Mouse (Mus musculus): ENCODE measurements at regions not wholly inside any gene's neighbourhood (a gene's known extent, or its start where the extent isn't known, plus 50 kb on each side); places are given as distances from the start of the nearest gene placed in this dataset.
"Not testable (repeated sequence)": the region's sequence is repeated elsewhere in the genome, so short reads cannot be mapped to it uniquely, and the experiment has no call there.

DNA sequence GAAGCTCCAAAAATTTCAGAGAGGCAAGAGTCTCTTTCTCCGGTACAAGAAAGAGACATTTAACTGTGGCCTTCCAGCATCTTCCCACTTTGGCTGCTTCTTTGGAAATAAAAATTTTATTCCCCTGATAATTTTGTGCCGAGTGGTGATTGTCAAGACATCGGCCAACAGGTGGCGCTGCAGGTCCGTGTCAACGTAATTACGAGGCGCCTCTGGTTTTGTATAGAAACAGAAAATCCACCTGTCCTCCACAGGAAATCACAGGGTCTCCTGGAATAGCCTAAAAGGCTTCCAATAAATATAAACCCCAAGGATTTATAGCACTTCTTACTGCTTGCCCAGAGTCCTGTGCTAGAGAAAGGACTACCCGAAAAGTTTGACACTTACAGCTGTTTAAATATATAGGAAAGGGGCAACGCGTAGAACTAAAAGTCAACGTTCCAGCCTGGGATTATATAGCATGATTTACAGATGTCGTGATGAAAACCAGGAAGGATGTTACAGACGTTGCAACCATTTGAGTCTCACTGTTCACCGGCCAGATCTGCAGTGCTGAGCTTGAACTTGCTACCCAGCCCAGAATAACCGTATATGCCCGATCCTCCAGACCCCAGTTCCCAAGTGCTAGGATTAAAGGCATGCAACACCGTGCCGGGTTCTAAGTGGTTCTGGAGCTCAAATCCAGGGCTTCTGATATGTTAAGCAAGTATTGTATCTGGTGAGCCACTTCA is 251.3 kb upstream of the Tgfbr2 start:
- peak; percentile 90 for DNase-seq

DNA sequence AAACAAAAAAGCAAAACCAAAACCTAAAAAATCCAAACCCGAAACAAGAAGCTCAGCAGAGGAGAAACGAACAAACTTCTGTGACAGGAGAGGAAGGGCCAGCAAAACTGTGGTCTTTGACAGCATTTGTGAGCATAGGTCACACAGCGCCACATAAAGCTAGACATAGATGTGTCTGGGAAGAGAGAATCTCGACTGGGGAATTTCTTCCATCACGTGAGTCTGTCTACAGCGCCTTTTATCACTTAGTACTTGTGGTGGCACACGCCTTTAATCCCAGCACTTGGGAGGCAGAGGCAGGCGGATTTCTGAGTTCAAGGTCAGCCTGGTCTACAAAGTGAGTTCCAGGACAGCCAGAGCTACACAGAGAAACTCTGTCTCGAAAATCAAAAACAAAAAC is 250.2 kb upstream of the Tgfbr2 start:
- DNase-seq: not testable (repeated sequence)

- DNase-seq: peak; percentile 34
Measured at GRCm38 (mm10) chr9:116415021-116415420, 239.9 kb upstream of the Tgfbr2 start.

GRCm38 (mm10) chr9:116411067-116411466 is 235.9 kb upstream of the Tgfbr2 start:
- peak; percentile 27 for DNase-seq

DNA sequence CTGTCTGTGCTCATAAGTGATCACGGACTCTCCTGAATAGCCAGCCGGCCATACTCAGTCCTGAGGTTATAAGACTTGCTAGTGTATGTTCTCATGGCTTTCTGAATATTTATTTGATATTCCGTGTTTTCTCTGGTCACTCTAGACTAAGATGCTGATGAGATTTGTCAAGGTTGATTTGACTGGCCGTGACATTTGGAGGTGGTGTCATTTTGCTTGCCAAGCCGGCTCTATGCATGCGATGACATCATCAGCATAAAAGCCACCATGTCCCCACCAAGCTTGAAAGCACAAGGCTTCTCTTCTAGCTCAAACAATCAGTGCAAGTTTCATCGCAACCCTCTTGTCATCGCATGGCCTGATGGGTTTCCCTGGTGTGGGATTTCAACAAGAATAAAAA is 235.3 kb upstream of the Tgfbr2 start:
- no peak for DNase-seq

DNA sequence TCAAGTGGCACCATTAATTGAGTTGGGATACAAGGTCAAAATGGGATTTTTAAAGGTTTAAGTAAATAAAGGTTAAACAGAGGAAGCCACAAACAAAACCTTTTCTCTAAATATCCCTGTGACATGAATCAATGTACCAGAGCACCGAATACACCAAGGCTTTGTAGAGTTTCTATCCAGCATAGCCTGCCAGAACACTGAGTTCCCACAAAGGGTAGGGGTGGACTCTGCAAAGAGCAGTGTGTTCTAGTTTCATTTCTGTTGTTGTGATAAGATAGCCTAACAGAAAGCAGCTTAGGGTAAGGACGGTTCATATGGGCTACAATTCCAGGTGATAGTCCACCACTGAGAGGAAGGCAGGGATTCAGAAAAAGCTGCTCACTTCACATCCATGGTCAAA is 233.0 kb upstream of the Tgfbr2 start:
- no peak for DNase-seq

GRCm38 (mm10) chr9:116405051-116405450 is 229.9 kb upstream of the Tgfbr2 start:
- no peak for DNase-seq

GRCm38 (mm10) chr9:116401821-116402220 is 226.7 kb upstream of the Tgfbr2 start:
- no peak for DNase-seq

DNA sequence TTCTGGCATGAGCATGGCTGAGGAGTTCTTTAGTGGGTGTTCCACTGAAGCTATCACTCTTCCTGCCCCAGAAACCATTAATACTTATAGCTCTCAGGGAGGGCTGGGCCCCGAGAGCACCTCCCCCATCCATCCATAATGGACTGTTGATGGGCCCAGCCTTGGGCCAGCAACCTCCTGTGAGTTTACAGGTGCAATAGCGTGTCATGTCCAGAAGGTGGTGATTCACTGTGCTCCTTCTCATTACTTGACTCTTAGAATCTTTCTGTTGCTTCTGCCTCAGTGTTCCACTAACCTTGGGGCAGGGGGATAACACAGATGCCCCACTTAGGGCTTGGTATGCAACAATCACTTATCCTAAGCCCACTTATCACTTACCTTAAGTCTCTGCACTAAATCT is 225.1 kb upstream of the Tgfbr2 start:
- DNase-seq: no peak

DNA sequence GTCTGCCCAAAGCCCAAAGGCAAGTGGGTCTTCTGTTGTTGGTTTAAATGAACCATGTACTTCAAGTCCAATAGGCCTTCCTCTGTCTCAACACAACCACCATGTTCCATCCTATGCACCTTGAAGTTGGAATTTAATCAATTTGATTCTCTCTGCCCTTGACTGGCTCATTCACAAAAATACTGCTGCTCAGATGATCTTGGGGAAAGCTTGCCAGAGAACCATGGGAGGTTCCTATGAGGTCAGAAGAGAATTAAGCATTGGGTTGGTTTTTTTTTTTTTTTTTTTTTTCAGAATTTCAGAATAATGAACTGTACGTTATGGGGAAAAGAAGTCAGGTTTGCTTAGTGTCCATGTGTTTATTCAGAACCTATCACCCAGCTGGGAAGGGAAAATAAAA is 224.1 kb upstream of the Tgfbr2 start:
- no peak for DNase-seq

GRCm38 (mm10) chr9:116392258-116392657 is 217.1 kb upstream of the Tgfbr2 start:
- DNase-seq: no peak

GRCm38 (mm10) chr9:116389781-116390180 is 214.6 kb upstream of the Tgfbr2 start:
- no peak for DNase-seq

GRCm38 (mm10) chr9:116388863-116389262 is 213.7 kb upstream of the Tgfbr2 start:
- no peak for DNase-seq

- DNase-seq: no peak
Measured at GRCm38 (mm10) chr9:116388025-116388424, 212.9 kb upstream of the Tgfbr2 start.

DNA sequence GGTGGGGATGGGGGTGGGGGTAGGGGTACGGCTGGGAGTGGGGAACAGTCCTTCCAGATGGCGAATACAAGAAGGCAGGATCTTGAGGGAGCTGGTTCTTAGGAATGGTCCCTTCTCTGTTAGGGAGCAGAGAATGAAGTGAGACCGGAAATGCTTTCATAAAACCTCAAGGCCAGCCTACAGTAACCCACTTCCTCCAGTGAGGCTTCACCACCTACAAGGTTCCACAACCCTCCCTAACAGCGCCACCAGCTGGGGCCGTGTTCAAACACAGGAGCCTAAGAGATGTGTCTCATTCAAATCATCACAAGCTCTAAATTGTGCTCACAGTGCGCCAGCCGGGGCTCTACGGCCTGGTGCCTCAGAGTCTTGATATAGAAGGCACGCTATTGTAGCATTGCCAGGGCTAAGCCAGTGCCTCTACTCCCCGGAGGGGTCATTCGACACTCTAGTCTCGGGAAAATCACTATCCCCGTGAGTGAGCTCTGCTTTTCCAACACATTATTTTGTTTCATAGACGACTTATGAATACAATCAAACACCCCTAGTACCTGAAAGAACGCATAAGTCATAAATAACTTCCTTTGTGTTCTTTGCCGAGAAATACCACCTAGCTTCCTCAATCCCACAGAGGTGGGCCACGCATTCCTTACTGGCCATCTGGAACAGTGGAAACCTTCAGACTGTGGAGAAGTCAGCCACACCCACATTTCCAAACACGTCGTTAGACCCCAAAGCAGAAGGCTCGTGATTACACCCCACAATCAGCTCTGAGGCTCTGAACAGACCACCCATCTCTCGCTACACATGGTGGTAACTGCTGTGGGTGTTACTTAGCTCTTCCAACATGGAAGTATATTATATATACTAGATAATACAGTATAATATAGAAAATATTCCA is 209.3 kb upstream of the Tgfbr2 start:
- DNase-seq: peak; percentile 87

- DNase-seq: peak; percentile 43
Measured at GRCm38 (mm10) chr9:116383411-116384101, 208.4 kb upstream of the Tgfbr2 start.

GRCm38 (mm10) chr9:116377706-116378105 is 202.5 kb upstream of the Tgfbr2 start:
- no peak for DNase-seq

DNA sequence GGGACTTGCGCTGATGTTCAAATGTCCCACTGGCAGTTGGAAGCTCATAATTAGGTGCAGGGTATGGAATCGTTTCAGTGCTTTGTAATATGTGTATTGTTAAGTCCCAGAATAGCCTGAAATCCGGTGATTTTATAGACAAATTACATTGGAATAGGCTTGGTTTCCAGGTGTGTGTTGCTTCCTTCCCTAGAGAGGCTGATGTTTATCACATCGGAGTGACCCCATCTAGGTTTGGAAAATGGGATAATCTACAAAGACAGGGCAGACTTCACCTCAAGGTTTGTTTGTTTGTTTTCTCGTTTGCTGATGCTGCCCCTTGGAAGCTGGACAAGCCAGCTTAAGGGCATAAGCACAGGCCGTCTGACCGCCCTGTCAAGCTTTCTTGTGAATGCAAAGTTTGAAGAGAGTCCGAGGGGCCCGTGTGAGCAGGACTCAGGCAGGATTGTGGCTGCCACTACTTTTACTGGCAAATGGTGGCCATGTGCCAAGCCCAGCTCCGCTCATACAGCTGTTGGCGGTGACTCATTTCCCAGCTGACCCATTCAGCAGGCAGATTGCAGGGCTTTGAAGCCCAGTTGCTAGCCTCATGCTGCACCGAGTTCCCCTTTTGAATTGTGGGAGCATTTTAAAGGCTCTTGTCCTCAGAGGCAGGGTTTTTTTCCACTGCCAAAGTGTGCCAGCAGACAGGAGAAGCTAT is 200.6 kb upstream of the Tgfbr2 start:
- DNase-seq: peak; percentile 85

DNA sequence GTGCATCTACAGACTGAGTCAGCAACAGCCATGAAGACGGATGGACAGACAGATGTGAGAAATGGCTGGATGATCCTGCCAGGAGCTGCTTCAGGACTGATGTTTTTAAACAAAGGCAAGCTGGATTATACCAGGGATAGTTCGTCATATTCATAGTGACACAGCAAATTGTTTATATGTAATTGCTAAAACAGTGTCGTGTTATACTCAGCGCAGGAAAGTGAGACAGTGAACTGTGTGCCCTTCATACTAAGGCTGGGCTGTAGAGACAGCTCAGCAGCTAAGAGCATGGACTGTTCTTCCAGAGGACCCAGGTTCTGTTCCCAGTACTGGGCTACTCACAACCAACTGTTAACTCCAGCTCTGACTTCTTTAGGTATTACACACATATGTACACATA is 199.2 kb upstream of the Tgfbr2 start:
- DNase-seq: no peak

DNA sequence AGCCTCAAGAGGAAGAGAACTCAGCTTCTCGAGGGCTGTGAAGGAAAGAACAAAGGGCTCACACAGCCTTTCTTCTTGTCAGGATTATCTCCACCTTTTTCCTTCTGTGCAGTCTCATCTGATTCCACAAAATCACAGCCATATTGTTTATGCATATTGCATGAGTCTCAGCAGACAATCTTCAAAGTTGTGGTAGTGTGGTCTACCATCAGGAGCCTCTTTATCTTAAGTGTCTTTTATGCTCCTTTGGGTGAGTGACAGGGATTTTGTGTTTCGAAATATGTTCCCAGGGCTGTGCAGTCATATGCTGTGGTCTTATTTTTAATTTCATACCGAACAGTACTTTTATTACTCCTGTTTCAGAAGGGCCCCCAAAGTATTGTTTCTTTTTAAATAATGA is 198.2 kb upstream of the Tgfbr2 start:
- DNase-seq: no peak

- DNase-seq: no peak
Measured at GRCm38 (mm10) chr9:116369059-116369718, 194.0 kb upstream of the Tgfbr2 start.

DNA sequence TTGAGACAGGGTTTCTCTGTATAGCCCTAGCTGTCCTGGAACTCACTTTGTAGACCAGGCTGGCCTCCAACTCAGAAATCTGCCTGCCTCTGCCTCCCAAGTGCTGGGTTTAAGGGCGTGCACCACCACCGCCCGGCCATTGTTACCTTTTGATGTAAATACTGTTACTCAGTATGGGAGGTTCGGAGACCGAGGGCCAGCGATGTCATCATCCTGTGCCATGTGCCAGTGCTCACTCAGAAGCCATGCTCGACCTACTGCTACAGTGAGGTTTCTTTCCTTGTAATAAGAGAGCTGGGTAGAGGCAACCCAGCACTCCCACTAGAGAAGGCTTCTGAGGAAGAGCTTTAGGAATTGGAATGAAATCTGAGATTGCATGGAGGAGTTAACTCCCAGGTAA is 191.6 kb upstream of the Tgfbr2 start:
- DNase-seq: no peak
